Mouse (Mus musculus): Measurements from ENCODE around the gene Larp1.

DNA sequence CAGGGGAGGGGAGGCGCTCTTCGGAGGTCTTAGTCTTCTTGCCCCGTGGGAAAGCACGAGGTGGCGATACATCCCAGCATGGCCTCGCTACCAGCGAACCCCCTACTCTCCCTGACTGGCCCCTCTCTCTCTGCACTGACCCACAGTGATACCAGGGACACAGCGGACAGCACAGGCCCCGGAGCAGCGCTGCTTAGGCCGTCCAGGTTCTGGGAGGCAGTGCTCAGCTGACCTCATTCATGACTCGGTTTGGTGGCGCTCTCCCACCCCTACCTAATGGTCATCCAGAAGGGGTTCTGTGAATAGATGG is 94.4 kb downstream of the Larp1 start:
- no peak for TF ChIP-seq CTCF (IDR thresholded peaks at IDR 0.05; ENCODE audit: low read depth)
- TF ChIP-seq EP300 (IDR thresholded peaks at IDR 0.05; ENCODE audit: low read depth), result no peak

Measured in liver, postnatal 0 days (tissue).